Mouse (Mus musculus): ENCODE data around the gene Cdk14. TPM values are rescaled to one million over a fixed set of nuclear protein-coding genes. Genes with fewer than 3 reads are reported as not detected.

Cdk14 gene
- polyA plus RNA-seq, 1 experiment from 2014 or later = 43.8 TPM

GRCm38 (mm10) chr5:5056102-5056883 lies 363.8 kb downstream of the Cdk14 start:
- WGBS = 53% methylated on average over 4 of the region's 4 CpGs
- H3K4me2 ChIP-seq (replicated peaks) = no peak overlapping the region
- H3K4me3 ChIP-seq = no peak overlapping the region
- H3K27me3 ChIP-seq = no peaks in the 10 kb centered on the region
- no peaks in the 10 kb centered on the region for H3K9me3 ChIP-seq (replicated peaks)
- ATAC-seq (ENCODE audit: low FRiP score) = peak; percentile 77; the same call in 1 of the 2 replicates
- H3K27ac ChIP-seq = peak overlapping the region; percentile 45; the same call in 1 of the 2 replicates
- H3K36me3 ChIP-seq = no peaks in the 10 kb centered on the region
- H3K9ac ChIP-seq = no peak overlapping the region
- H3K4me1 ChIP-seq = peaks cover 17% of the 10 kb centered on the region

GRCm38 (mm10) chr5:5055494-5055893 lies 364.6 kb downstream of the Cdk14 start:
- 17% methylated on average over 1 of the region's 1 CpGs for WGBS
- Histone ChIP-seq H3K9me3 (replicated peaks) (no peaks in the 10 kb centered on the region), H3K27ac (no peak overlapping the region), H3K4me3 (no peak overlapping the region), H3K4me1 (peaks cover 17% of the 10 kb centered on the region), H3K9ac (no peak overlapping the region), H3K36me3 (no peaks in the 10 kb centered on the region), H3K27me3 (no peaks in the 10 kb centered on the region), H3K4me2 (replicated peaks) (no peak overlapping the region)
- ATAC-seq (ENCODE audit: low FRiP score) = no peak

- 28% methylated on average over 1 of the region's 1 CpGs for WGBS
Observed at GRCm38 (mm10) chr5:5054270-5054669, 365.8 kb downstream of the Cdk14 start.

GRCm38 (mm10) chr5:5044326-5044725 lies 375.8 kb downstream of the Cdk14 start:
- 77% methylated on average over 5 of the region's 5 CpGs for WGBS
- H3K27ac ChIP-seq = no peak overlapping the region
- no peaks in the 10 kb centered on the region for H3K9me3 ChIP-seq (replicated peaks)
- no peak overlapping the region for H3K4me2 ChIP-seq (replicated peaks)
- ATAC-seq (ENCODE audit: low FRiP score) = no peak
- no peak overlapping the region for H3K9ac ChIP-seq
- no peaks in the 10 kb centered on the region for H3K36me3 ChIP-seq
- H3K27me3 ChIP-seq = no peaks in the 10 kb centered on the region
- H3K4me1 ChIP-seq = peaks cover 11% of the 10 kb centered on the region
- H3K4me3 ChIP-seq = no peak overlapping the region

More at GRCm38 (mm10) chr5:5054270-5054669, 365.8 kb downstream of the Cdk14 start:
- H3K9me3 ChIP-seq (replicated peaks) = no peaks in the 10 kb centered on the region
- no peaks in the 10 kb centered on the region for H3K36me3 ChIP-seq
- 0 out of 2 replicates have a peak overlapping the region, but pooled peaks have one; percentile 40 for H3K27ac ChIP-seq
- H3K9ac ChIP-seq = no peak overlapping the region
- H3K4me2 ChIP-seq (replicated peaks) = no peak overlapping the region
- H3K4me3 ChIP-seq = no peak overlapping the region
- H3K27me3 ChIP-seq = no peaks in the 10 kb centered on the region
- peaks cover 17% of the 10 kb centered on the region for H3K4me1 ChIP-seq
- no peak for ATAC-seq (ENCODE audit: low FRiP score)

- Histone ChIP-seq H3K4me2 (replicated peaks) (no peak overlapping the region), H3K9ac (no peak overlapping the region), H3K4me1 (peaks cover 11% of the 10 kb centered on the region), H3K9me3 (replicated peaks) (no peaks in the 10 kb centered on the region), H3K27me3 (no peaks in the 10 kb centered on the region), H3K27ac (no peak overlapping the region), H3K4me3 (no peak overlapping the region), H3K36me3 (no peaks in the 10 kb centered on the region)
- 94% methylated on average over 1 of the region's 1 CpGs for WGBS
- no peak for ATAC-seq (ENCODE audit: low FRiP score)
Observed at GRCm38 (mm10) chr5:5042735-5043134, 377.4 kb downstream of the Cdk14 start.

- no peaks in the 10 kb centered on the region for H3K27me3 ChIP-seq
- H3K9me3 ChIP-seq (replicated peaks) = no peaks in the 10 kb centered on the region
- no peak overlapping the region for H3K9ac ChIP-seq
- H3K4me3 ChIP-seq = no peak overlapping the region
- no peaks in the 10 kb centered on the region for H3K36me3 ChIP-seq
- WGBS = 61% methylated on average over 4 of the region's 4 CpGs
- H3K4me2 ChIP-seq (replicated peaks) = no peak overlapping the region
- no peak overlapping the region for H3K27ac ChIP-seq
- ATAC-seq (ENCODE audit: low FRiP score) = peak; percentile 59; the same call in 1 of the 2 replicates
- peaks cover 11% of the 10 kb centered on the region for H3K4me1 ChIP-seq
Observed at GRCm38 (mm10) chr5:5041480-5041879, 378.6 kb downstream of the Cdk14 start.

- no peak overlapping the region for H3K27ac ChIP-seq
- no peaks in the 10 kb centered on the region for H3K36me3 ChIP-seq
- H3K4me1 ChIP-seq = peaks cover 11% of the 10 kb centered on the region
- H3K9ac ChIP-seq = no peak overlapping the region
- WGBS = 45% methylated on average over 4 of the region's 4 CpGs
- no peak for ATAC-seq (ENCODE audit: low FRiP score)
- H3K9me3 ChIP-seq (replicated peaks) = no peaks in the 10 kb centered on the region
- no peak overlapping the region for H3K4me2 ChIP-seq (replicated peaks)
- no peaks in the 10 kb centered on the region for H3K27me3 ChIP-seq
- no peak overlapping the region for H3K4me3 ChIP-seq
Observed at GRCm38 (mm10) chr5:5039700-5040284, 380.3 kb downstream of the Cdk14 start.

GRCm38 (mm10) chr5:5033445-5033844 lies 386.7 kb downstream of the Cdk14 start:
- Histone ChIP-seq H3K4me3 (no peak overlapping the region), H3K9ac (no peak overlapping the region), H3K4me2 (replicated peaks) (no peak overlapping the region), H3K4me1 (peaks cover 6% of the 10 kb centered on the region), H3K27ac (peak overlapping the region; percentile 68), H3K36me3 (no peaks in the 10 kb centered on the region), H3K9me3 (replicated peaks) (no peaks in the 10 kb centered on the region), H3K27me3 (no peaks in the 10 kb centered on the region)
- 67% methylated on average over 5 of the region's 5 CpGs for WGBS
- peak; percentile 53 for ATAC-seq (ENCODE audit: low FRiP score)

GRCm38 (mm10) chr5:5032847-5033246 lies 387.3 kb downstream of the Cdk14 start:
- Histone ChIP-seq H3K4me1 (peaks cover 6% of the 10 kb centered on the region), H3K9me3 (replicated peaks) (no peaks in the 10 kb centered on the region), H3K36me3 (no peaks in the 10 kb centered on the region), H3K4me3 (no peak overlapping the region), H3K27ac (peak overlapping the region; percentile 68), H3K27me3 (no peaks in the 10 kb centered on the region), H3K4me2 (replicated peaks) (no peak overlapping the region), H3K9ac (no peak overlapping the region)
- 58% methylated on average over 6 of the region's 6 CpGs for WGBS
- ATAC-seq (ENCODE audit: low FRiP score) = peak; percentile 79

- Histone ChIP-seq H3K4me2 (replicated peaks) (no peak overlapping the region), H3K9ac (no peak overlapping the region), H3K36me3 (no peaks in the 10 kb centered on the region), H3K4me3 (no peak overlapping the region), H3K27me3 (no peaks in the 10 kb centered on the region), H3K9me3 (replicated peaks) (no peaks in the 10 kb centered on the region), H3K4me1 (peaks cover 6% of the 10 kb centered on the region), H3K27ac (peak overlapping the region; percentile 68)
- WGBS = 85% methylated on average over 11 of the region's 11 CpGs
- 0 out of 2 replicates have a peak, but pooled peaks have one; percentile 41 for ATAC-seq (ENCODE audit: low FRiP score)
Observed at GRCm38 (mm10) chr5:5032446-5032845, 387.7 kb downstream of the Cdk14 start.

- Histone ChIP-seq H3K36me3 (no peaks in the 10 kb centered on the region), H3K9ac (no peak overlapping the region), H3K4me1 (peaks cover 6% of the 10 kb centered on the region), H3K9me3 (replicated peaks) (no peaks in the 10 kb centered on the region), H3K27ac (no peak overlapping the region), H3K4me2 (replicated peaks) (no peak overlapping the region), H3K27me3 (no peaks in the 10 kb centered on the region), H3K4me3 (no peak overlapping the region)
- WGBS = 87% methylated on average over 2 of the region's 2 CpGs
- no peak for ATAC-seq (ENCODE audit: low FRiP score)
Observed at GRCm38 (mm10) chr5:5030431-5030830, 389.7 kb downstream of the Cdk14 start.

GRCm38 (mm10) chr5:5018959-5019358 lies 401.2 kb downstream of the Cdk14 start:
- no peak overlapping the region for H3K27ac ChIP-seq
- H3K4me3 ChIP-seq = no peak overlapping the region
- no peaks in the 10 kb centered on the region for H3K4me1 ChIP-seq
- no peak overlapping the region for H3K9ac ChIP-seq
- H3K9me3 ChIP-seq (replicated peaks) = no peaks in the 10 kb centered on the region
- no peaks in the 10 kb centered on the region for H3K36me3 ChIP-seq
- ATAC-seq (ENCODE audit: low FRiP score) = no peak
- 77% methylated on average over 3 of the region's 3 CpGs for WGBS
- no peaks in the 10 kb centered on the region for H3K27me3 ChIP-seq
- no peak overlapping the region for H3K4me2 ChIP-seq (replicated peaks)
